Mouse (Mus musculus) lung, embryonic 16.5 days (tissue): ENCODE measurements around the gene Alpl. TPM values are rescaled to one million over a fixed set of nuclear protein-coding genes. Genes with fewer than 3 reads are reported as not detected.

Source experiments
- ATAC-seq: fragments of 200-750 bp; cut with Nextera tagmentation; 2 replicates; pipeline ENCODE4 v1.8.0; 2017; ENCODE audit warnings: low read depth, mild to moderate bottlenecking, moderate library complexity
- H3K27ac ChIP-seq: fragments of 300-500 bp; sonication (generic); 2 replicates; pipeline ENCODE4 v1.5.1; 2014; ENCODE audit warnings: mild to moderate bottlenecking, control low read depth, low read length
- H3K27me3 ChIP-seq: fragments of 300-500 bp; sonication (generic); 2 replicates; pipeline ENCODE4 v1.6.1; 2014; ENCODE audit warnings: low read depth, low read length, mixed read lengths; ENCODE audit not compliant: control insufficient read depth, insufficient read depth
- H3K36me3 ChIP-seq: fragments of 300-500 bp; sonication (generic); 2 replicates; pipeline ENCODE4 v1.6.1; 2014; ENCODE audit warnings: low read length; ENCODE audit not compliant: control insufficient read depth, insufficient read depth
- H3K4me1 ChIP-seq: fragments of 300-500 bp; sonication (generic); replicated peaks from 2 replicates; pipeline ENCODE4 v1.6.1; 2014; ENCODE audit warnings: low read length, mixed read lengths; ENCODE audit not compliant: control insufficient read depth, insufficient read depth
- H3K4me2 ChIP-seq: fragments of 300-500 bp; sonication (generic); 2 replicates; pipeline ENCODE4 v1.6.1; 2014; ENCODE audit warnings: low read depth, low read length, control low read depth
- H3K4me3 ChIP-seq: fragments of 300-500 bp; sonication (generic); 2 replicates; pipeline ENCODE4 v1.5.1; 2014; ENCODE audit warnings: mild to moderate bottlenecking, low read length, control low read depth
- H3K9ac ChIP-seq: fragments of 300-500 bp; sonication (generic); 2 replicates; pipeline ENCODE4 v1.6.1; 2014; ENCODE audit warnings: low read length, control low read depth
- H3K9me3 ChIP-seq: fragments of 300-500 bp; sonication (generic); 2 replicates; pipeline ENCODE4 v1.6.1; 2016; ENCODE audit warnings: low read length; ENCODE audit not compliant: control insufficient read depth
- WGBS: fragments of 180-500 bp; shearing (Covaris S2); extraction: QIAGEN DNeasy Blood & Tissue Kit; methylation state at CpG from one replicate; pipeline ENCODE4 v1.1.7; 2014; 5-methylcytosine and 5-hydroxymethylcytosine counted together
- polyA plus RNA-seq: library from polyadenylated mRNA; unstranded; fragments of >200 nt; fragmentation: Nextera tagmentation; extraction: Ambion mirVana; gene quantifications from 2 replicates; pipeline ENCODE4 v1.2.1, GENCODE M21; 2015

Alpl gene
- polyA plus RNA-seq, 1 experiment from 2014 or later, result 9.4 TPM

DNA sequence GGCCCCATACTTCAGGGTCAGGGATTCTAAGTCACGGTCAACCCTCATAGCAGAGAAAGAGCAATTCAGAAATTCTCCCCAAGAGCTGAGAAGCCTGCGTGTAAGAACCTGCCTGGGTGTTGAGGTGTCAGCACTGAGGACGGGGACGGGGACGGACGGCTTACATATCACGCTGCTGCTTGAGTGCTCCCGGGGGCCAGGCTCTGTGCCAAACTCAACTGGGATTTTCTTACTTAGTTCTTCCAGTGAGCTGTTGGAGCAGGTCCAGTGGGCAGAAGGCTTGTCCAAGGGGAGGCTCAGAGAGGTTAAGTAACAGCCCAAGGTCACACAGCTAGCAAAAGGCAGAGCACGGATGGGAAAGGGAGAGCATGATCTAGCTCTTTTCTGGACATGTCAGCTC lies 44.5 kb downstream of the Alpl start:
- no peak overlapping the region for H3K4me2 ChIP-seq
- H3K4me3 ChIP-seq, result no peak overlapping the region
- peaks cover 14% of the 10 kb centered on the region for H3K4me1 ChIP-seq
- H3K27ac ChIP-seq, result no peak overlapping the region
- H3K27me3 ChIP-seq, result no peaks in the 10 kb centered on the region
- WGBS, result 21% methylated on average over 9 of the region's 9 CpGs
- ATAC-seq, result peak; percentile 67
- H3K36me3 ChIP-seq, result no peaks in the 10 kb centered on the region
- H3K9me3 ChIP-seq, result no peaks in the 10 kb centered on the region
- H3K9ac ChIP-seq, result no peak overlapping the region

DNA sequence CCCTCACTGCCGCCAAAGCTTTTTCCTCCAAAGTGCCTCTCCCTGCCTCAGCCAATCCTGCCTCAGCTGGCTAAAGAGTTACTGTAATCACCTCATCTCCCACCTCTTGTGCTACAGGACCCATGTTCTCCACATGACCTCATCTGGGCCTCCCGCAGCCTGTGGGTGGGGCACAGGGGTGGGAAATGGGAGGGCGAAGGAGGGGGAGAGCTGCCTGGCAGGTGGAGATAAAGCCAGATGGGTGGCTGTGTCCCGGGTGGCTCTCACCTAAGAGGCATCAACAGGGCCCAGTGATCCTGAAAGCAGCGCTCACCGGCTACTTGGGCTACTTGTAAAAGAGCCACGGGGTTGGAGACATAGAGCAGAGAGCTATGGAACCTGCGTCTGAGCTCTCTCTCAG lies 44.9 kb downstream of the Alpl start:
- Histone ChIP-seq H3K4me1 (peaks cover 14% of the 10 kb centered on the region), H3K9me3 (no peaks in the 10 kb centered on the region), H3K27me3 (no peaks in the 10 kb centered on the region), H3K27ac (no peak overlapping the region), H3K36me3 (no peaks in the 10 kb centered on the region), H3K4me2 (no peak overlapping the region), H3K4me3 (no peak overlapping the region), H3K9ac (no peak overlapping the region)
- 53% methylated on average over 8 of the region's 8 CpGs for WGBS
- peak; percentile 22; the same call in 1 of the 2 replicates for ATAC-seq

DNA sequence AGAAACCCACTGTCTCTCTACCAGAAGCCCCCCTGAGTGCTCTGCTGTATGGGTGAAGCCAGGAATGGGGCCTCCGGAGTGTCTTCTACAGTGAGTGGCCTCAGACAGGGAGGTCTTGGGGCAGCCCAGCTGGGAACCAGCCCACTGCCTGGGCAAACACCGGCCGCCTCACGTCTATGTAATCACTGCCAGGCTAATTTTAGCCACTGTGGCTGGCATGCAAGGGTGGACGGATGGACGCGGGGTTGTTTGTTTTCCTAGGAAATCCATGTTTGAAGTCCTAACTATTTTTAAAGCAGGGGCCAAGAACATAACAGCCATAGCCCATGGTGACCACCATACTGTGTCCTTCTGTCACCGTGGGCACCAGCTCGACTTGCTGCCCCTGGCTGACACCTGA lies 46.1 kb downstream of the Alpl start:
- Histone ChIP-seq H3K9ac (no peak overlapping the region), H3K9me3 (no peaks in the 10 kb centered on the region), H3K4me2 (no peak overlapping the region), H3K36me3 (no peaks in the 10 kb centered on the region), H3K27me3 (no peaks in the 10 kb centered on the region), H3K27ac (no peak overlapping the region), H3K4me3 (no peak overlapping the region), H3K4me1 (peaks cover 14% of the 10 kb centered on the region)
- WGBS, result 44% methylated on average over 9 of the region's 9 CpGs
- ATAC-seq, result no peak

DNA sequence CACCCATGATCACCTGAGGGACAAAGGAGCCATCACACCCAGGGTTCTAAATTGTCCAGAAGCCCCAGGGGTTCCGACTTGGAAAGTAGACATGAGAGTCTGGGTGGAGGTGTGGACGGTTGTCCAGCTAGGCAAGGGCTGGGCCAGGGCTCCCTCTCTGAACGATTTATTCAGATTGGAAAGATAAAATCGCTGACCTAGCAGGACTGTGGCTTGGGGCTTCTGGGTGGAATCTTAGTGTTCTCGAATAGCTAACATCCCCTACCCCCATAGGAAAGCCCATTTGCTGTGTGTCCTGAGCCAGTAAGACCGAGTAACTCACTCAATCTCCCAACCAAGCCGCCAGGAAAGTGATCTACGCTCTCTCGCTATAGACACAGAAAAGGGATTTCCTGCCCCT lies 46.5 kb downstream of the Alpl start:
- no peaks in the 10 kb centered on the region for H3K9me3 ChIP-seq

DNA sequence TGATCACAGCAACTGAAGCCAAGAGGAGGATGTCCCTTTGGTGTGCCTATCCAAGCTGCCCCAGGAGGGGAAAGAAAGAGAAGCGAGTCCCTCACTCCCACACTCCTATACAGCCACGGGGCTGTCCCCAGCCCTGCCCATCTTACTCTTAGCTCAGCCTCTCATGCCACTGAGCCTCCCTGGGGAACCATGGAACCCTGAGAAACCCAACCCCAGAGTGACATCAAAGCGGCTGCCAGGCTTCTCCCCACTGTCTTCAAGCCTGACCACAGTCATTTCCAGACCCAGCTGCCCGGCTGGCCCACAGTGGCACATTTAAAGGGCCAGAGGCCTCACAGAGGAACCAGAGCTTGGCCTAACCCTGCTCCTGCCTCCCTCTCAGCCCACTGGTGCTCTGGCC lies 47.5 kb downstream of the Alpl start:
- Histone ChIP-seq H3K4me2 (no peak overlapping the region), H3K4me3 (no peak overlapping the region), H3K36me3 (no peaks in the 10 kb centered on the region), H3K9me3 (no peaks in the 10 kb centered on the region), H3K27ac (no peak overlapping the region), H3K27me3 (no peaks in the 10 kb centered on the region), H3K9ac (no peak overlapping the region), H3K4me1 (peaks cover 14% of the 10 kb centered on the region)
- no peak for ATAC-seq
- WGBS, result 66% methylated on average over 4 of the region's 4 CpGs

More for the DNA sequence above, 46.5 kb downstream of the Alpl start:
- H3K4me3 ChIP-seq, result no peak overlapping the region
- no peaks in the 10 kb centered on the region for H3K27me3 ChIP-seq
- H3K27ac ChIP-seq, result no peak overlapping the region
- WGBS, result 55% methylated on average over 9 of the region's 9 CpGs
- no peak overlapping the region for H3K9ac ChIP-seq
- H3K4me1 ChIP-seq, result peaks cover 14% of the 10 kb centered on the region
- no peak overlapping the region for H3K4me2 ChIP-seq
- no peaks in the 10 kb centered on the region for H3K36me3 ChIP-seq
- no peak for ATAC-seq

DNA sequence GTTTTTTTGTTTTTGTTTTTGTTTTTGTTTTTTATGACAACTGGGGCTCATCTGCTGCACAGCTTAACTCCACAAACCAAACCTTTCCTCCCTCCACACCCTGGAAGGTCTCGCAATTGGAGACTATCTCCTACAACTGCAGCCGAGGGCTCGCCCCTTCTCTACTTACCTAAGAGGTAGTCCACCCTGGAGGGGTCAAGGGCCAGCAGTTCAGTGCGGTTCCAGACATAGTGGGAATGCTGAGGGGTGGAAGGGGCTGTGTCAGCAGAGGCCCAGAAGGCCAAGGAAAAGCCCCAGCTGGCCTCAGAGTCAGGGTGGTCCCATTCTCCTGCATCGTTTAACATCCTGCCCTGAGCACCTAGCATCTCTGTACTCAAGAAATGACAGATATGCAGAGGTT lies 48.6 kb downstream of the Alpl start:
- no peaks in the 10 kb centered on the region for H3K36me3 ChIP-seq
- H3K9me3 ChIP-seq, result no peaks in the 10 kb centered on the region
- ATAC-seq, result no peak
- no peak overlapping the region for H3K27ac ChIP-seq
- no peak overlapping the region for H3K4me3 ChIP-seq
- H3K27me3 ChIP-seq, result no peaks in the 10 kb centered on the region
- peaks cover 14% of the 10 kb centered on the region for H3K4me1 ChIP-seq
- WGBS, result 68% methylated on average over 5 of the region's 5 CpGs
- no peak overlapping the region for H3K4me2 ChIP-seq
- H3K9ac ChIP-seq, result no peak overlapping the region

DNA sequence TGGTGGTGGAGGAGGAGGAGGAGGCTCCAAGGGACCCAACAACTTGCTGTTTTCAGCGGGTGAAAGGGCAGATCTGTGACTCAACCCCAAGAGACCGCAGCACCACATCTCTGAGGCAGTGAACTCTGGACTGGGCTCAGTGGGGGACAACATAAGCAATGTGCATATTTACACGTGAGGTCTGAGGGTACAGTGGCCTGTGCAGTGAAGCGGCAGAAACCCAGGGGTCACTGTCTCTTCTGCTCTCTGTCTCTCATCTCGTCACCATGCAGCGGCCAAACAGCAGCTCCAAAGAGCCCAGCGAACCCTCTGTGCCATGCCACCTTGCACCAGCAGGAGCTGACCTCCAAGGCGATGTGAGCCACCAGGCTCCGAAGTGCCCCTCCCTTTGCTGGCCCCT lies 49.1 kb downstream of the Alpl start:
- Histone ChIP-seq H3K4me3 (no peak overlapping the region), H3K4me2 (no peak overlapping the region), H3K9me3 (no peaks in the 10 kb centered on the region), H3K4me1 (peaks cover 14% of the 10 kb centered on the region), H3K27ac (no peak overlapping the region), H3K9ac (no peak overlapping the region), H3K36me3 (no peaks in the 10 kb centered on the region), H3K27me3 (no peaks in the 10 kb centered on the region)
- 76% methylated on average over 9 of the region's 9 CpGs for WGBS
- no peak for ATAC-seq

DNA sequence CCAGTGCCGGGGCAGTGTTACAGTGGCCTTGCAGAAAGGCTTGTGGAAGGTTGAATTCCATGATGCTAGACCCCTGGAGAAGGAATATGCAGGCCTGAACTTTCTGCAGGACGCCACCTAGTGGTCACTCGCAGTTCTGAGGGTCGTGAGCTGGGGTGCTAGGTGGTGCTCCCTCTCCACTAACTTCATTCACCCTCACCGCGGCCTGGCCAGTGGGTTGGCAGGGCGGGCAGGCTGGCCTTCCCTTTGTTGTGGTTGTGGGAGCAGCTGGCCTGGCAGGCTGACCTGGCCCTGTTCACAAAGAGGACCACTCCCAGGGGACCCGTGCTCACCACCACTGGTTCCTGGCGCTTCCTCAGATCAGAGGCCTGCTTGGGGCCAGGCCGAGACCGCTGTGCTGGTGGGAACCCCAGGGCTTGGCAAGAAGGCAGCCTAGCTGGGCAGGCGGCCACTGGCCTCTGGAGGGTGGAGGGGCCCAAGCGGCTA lies 51.7 kb downstream of the Alpl start:
- H3K9ac ChIP-seq, result no peak overlapping the region
- H3K4me3 ChIP-seq, result no peak overlapping the region
- no peaks in the 10 kb centered on the region for H3K27me3 ChIP-seq
- H3K4me1 ChIP-seq, result no peaks in the 10 kb centered on the region
- H3K9me3 ChIP-seq, result no peaks in the 10 kb centered on the region
- no peaks in the 10 kb centered on the region for H3K36me3 ChIP-seq
- ATAC-seq, result no peak
- WGBS, result 64% methylated on average over 13 of the region's 13 CpGs
- no peak overlapping the region for H3K27ac ChIP-seq
- no peak overlapping the region for H3K4me2 ChIP-seq

DNA sequence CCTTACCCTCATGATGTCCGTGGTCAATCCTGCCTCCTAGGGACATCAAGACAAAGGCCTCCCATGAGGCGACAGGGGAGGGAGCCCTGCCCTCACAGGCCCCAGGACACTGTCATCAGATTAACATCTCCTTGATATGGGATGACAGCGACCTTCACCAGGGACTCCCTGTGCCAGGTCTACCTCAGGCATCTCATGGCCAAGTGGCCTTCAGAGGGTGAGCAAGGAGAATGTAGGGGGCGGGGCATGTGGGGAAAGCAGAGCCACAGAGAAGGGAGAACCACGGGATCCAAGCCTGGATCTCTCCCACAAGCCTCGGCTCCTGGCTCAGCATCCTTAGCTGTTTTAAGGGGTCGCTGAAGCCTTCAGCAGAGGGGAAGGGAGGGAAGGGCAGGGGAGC lies 52.4 kb downstream of the Alpl start:
- no peaks in the 10 kb centered on the region for H3K27me3 ChIP-seq
- no peak for ATAC-seq
- H3K9ac ChIP-seq, result no peak overlapping the region
- no peaks in the 10 kb centered on the region for H3K9me3 ChIP-seq
- H3K27ac ChIP-seq, result no peak overlapping the region
- 70% methylated on average over 7 of the region's 7 CpGs for WGBS
- H3K36me3 ChIP-seq, result no peaks in the 10 kb centered on the region
- no peak overlapping the region for H3K4me3 ChIP-seq
- no peak overlapping the region for H3K4me2 ChIP-seq
- H3K4me1 ChIP-seq, result no peaks in the 10 kb centered on the region

DNA sequence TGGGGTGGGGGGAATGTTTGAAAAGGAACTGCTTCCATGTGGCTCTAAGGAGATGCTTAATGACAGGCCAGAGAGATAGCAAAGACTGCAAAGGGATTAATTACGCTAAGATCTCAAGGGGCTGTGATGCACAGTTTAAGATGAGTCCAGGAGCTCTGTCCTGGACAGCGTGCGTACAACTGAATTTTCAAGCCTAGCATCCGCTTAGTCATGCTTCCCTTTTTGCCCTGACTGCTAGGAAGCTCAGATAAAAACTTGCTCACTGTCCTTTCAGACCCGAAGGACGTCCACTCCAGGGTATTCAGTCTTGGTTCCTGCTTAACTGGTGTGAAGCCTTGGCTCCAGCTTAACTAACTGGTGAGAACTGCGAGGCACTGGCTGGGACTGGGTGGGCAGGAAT lies 55.8 kb downstream of the Alpl start:
- no peak overlapping the region for H3K9ac ChIP-seq
- no peak overlapping the region for H3K27ac ChIP-seq
- ATAC-seq, result no peak
- 82% methylated on average over 7 of the region's 7 CpGs for WGBS
- H3K9me3 ChIP-seq, result no peaks in the 10 kb centered on the region
- no peaks in the 10 kb centered on the region for H3K27me3 ChIP-seq
- H3K4me3 ChIP-seq, result no peak overlapping the region
- peaks cover 8% of the 10 kb centered on the region for H3K4me1 ChIP-seq
- H3K4me2 ChIP-seq, result no peak overlapping the region
- no peaks in the 10 kb centered on the region for H3K36me3 ChIP-seq
